In the genomic region with DNA sequence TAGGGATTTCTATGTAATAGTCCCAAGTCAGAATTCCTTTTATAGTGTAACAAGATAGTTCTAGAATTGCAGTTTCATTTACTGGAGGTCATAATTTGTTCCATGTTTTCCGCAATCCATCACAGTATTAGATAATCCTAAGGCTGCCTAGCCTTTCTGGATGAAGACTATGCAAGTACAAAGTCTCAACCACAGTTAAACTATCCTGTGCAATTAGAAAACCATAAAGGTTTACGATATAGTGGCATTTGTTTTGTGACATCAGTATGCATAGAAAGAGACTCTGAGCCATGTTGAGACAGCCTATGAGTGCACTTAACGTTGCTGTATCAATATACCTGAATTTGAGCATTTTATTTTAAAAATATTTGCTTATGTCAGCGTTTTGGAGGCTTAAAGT, we compare ENCODE assay signal across 29 mouse cellular contexts.
"Had no signal": no experiment of that assay in that cellular context is flagged by ENCODE, and none has a peak within 500 bp of the region (broad histone marks: within the 10 kb centered on the region; RNA-seq: fewer than 3 reads in every experiment).

No protein-coding gene starts in this region.

- H3K27ac ChIP-seq: gastrocnemius, adult 2 months; heart, adult 2 months; heart, embryonic 13.5 days; heart, embryonic 15.5 days; hindbrain, embryonic 12.5 days; hindbrain, embryonic 14.5 days; kidney, embryonic 15.5 days; kidney, postnatal 0 days; layer of hippocampus, adult 2 months; left cerebral cortex, adult 2 months; limb, embryonic 10.5 days; limb, embryonic 12.5 days; liver, embryonic 13.5 days; liver, embryonic 15.5 days had no signal

- DNase-seq: gastrocnemius, adult 2 months; gastrocnemius, postnatal 10 days; gastrocnemius, postnatal 25 days; heart, adult 11 months; heart, adult 2 months; heart, postnatal 14 days; heart, postnatal 36 days; kidney, adult 11 months; kidney, adult 2 months; kidney, adult 9 months; kidney, postnatal 25 days; kidney, postnatal 4 days; liver; liver, embryonic 13.5 days had no signal

- H3K4me2 ChIP-seq: heart, embryonic 11.5 days; heart, embryonic 13.5 days; heart, embryonic 15.5 days; hindbrain, embryonic 12.5 days; hindbrain, embryonic 14.5 days; kidney, embryonic 15.5 days; limb, embryonic 12.5 days; liver, embryonic 11.5 days; liver, embryonic 13.5 days; liver, embryonic 15.5 days had no signal

- H3K9ac ChIP-seq: heart, embryonic 13.5 days; heart, embryonic 15.5 days; hindbrain, embryonic 12.5 days; hindbrain, embryonic 14.5 days; kidney, embryonic 15.5 days; limb, embryonic 12.5 days; liver, embryonic 13.5 days; liver, embryonic 15.5 days had no signal

- ATAC-seq: hindbrain, embryonic 16.5 days; inflammation-experienced regulatory T-cells, adult 6 months had no signal

- H3K9me3 ChIP-seq: heart, embryonic 13.5 days; heart, embryonic 15.5 days; hindbrain, embryonic 12.5 days; kidney, embryonic 15.5 days; limb, embryonic 10.5 days; limb, embryonic 12.5 days; liver, embryonic 13.5 days; liver, embryonic 15.5 days had no signal

- H3K4me1 ChIP-seq: heart, embryonic 13.5 days; heart, embryonic 15.5 days; hindbrain, embryonic 12.5 days; kidney, embryonic 15.5 days; limb, embryonic 12.5 days; liver, embryonic 13.5 days; liver, embryonic 15.5 days had no signal

- H3K4me3 ChIP-seq: gastrocnemius, adult 2 months; heart, adult 2 months; heart, embryonic 13.5 days; heart, embryonic 15.5 days; hindbrain, embryonic 12.5 days; kidney, embryonic 15.5 days; layer of hippocampus, adult 2 months; left cerebral cortex, adult 2 months; limb, embryonic 10.5 days; limb, embryonic 12.5 days; liver, embryonic 13.5 days; liver, embryonic 15.5 days had no signal

- H3K36me3 ChIP-seq: heart, embryonic 13.5 days; heart, embryonic 15.5 days; hindbrain, embryonic 12.5 days; kidney, embryonic 15.5 days; limb, embryonic 10.5 days; limb, embryonic 12.5 days; liver, embryonic 13.5 days; liver, embryonic 15.5 days had no signal

- H3K27me3 ChIP-seq: heart, embryonic 15.5 days; hindbrain, embryonic 12.5 days; limb, embryonic 12.5 days; liver, embryonic 13.5 days; liver, embryonic 15.5 days had no signal
